Mouse (Mus musculus) MEL (cell line): ENCODE measurements around the gene Nudt8. TPM values are rescaled to one million over a fixed set of nuclear protein-coding genes. Genes with fewer than 3 reads are reported as not detected.

Experiments
- BHLHE40 ChIP-seq: IDR thresholded peaks from 2 replicates; pipeline ENCODE4 v1.6.1; 2012; ENCODE audit warnings: low read depth, mild to moderate bottlenecking, inconsistent platforms, low read length, improper control_type of control experiment, borderline replicate concordance
- ELF1 ChIP-seq: IDR thresholded peaks from 2 replicates; pipeline ENCODE4 v1.6.1; 2014; ENCODE audit warnings: low read depth, mild to moderate bottlenecking, inconsistent platforms, low read length, improper control_type of control experiment, moderate library complexity
- EP300 ChIP-seq, 2 experiments: IDR thresholded peaks; 2 replicates each; pipeline ENCODE4 v1.6.1; 2011; ENCODE audit warnings: improper control_type of control experiment in 2 of 2, low read length in 2 of 2, low read depth in 1 of 2, mild to moderate bottlenecking in 1 of 2
- ETS1 ChIP-seq: IDR thresholded peaks from 2 replicates; pipeline ENCODE4 v1.6.1; 2012; ENCODE audit warnings: low read depth, mild to moderate bottlenecking, inconsistent platforms, low read length, improper control_type of control experiment, moderate library complexity
- GABPA ChIP-seq: IDR thresholded peaks from 2 replicates; pipeline ENCODE4 v1.6.1; 2012; ENCODE audit warnings: low read depth, mild to moderate bottlenecking, inconsistent platforms, low read length, improper control_type of control experiment, moderate library complexity
- MAFK ChIP-seq: IDR thresholded peaks from 2 replicates; pipeline ENCODE4 v1.6.1; 2011; ENCODE audit warnings: low read depth, mild to moderate bottlenecking, low read length, improper control_type of control experiment, borderline replicate concordance
- MAZ ChIP-seq: IDR thresholded peaks from 2 replicates; pipeline ENCODE4 v1.6.1; 2012; ENCODE audit warnings: low read depth, mild to moderate bottlenecking, inconsistent platforms, low read length, improper control_type of control experiment
- MEF2A ChIP-seq: IDR thresholded peaks from 2 replicates; pipeline ENCODE4 v1.6.1; 2014; ENCODE audit warnings: low read depth, mild to moderate bottlenecking, inconsistent platforms, low read length, improper control_type of control experiment; ENCODE audit not compliant: poor library complexity, insufficient replicate concordance, severe bottlenecking; ENCODE audit errors: extremely low read depth
- MXI1 ChIP-seq: IDR thresholded peaks from 2 replicates; pipeline ENCODE4 v1.6.1; 2011; ENCODE audit warnings: mild to moderate bottlenecking, low read depth, low read length, improper control_type of control experiment
- MYC ChIP-seq: IDR thresholded peaks from 2 replicates; pipeline ENCODE4 v1.6.1; 2011; ENCODE audit warnings: low read depth, mild to moderate bottlenecking, low read length, improper control_type of control experiment, moderate library complexity
- NELFE ChIP-seq: IDR thresholded peaks from 2 replicates; pipeline ENCODE4 v1.6.1; 2011; ENCODE audit warnings: low read depth, low read length, improper control_type of control experiment
- NRF1 ChIP-seq: IDR thresholded peaks from 2 replicates; pipeline ENCODE4 v1.6.1; 2014; ENCODE audit warnings: low read depth, mild to moderate bottlenecking, inconsistent platforms, low read length, improper control_type of control experiment, moderate library complexity; ENCODE audit not compliant: poor library complexity, insufficient read depth, severe bottlenecking
- POLR2AphosphoS2 ChIP-seq: IDR thresholded peaks from 2 replicates; pipeline ENCODE4 v1.6.1; 2011; ENCODE audit warnings: low read length, improper control_type of control experiment
- POLR2AphosphoS5 ChIP-seq: IDR thresholded peaks from 2 replicates; pipeline ENCODE4 v1.6.1; 2012; ENCODE audit warnings: low read depth, borderline replicate concordance, mild to moderate bottlenecking, inconsistent platforms, low read length, moderate library complexity, mixed read lengths
- RCOR1 ChIP-seq: IDR thresholded peaks from 2 replicates; pipeline ENCODE4 v1.6.1; 2012; ENCODE audit warnings: low read depth, mild to moderate bottlenecking, inconsistent platforms, low read length, improper control_type of control experiment
- SIN3A ChIP-seq: IDR thresholded peaks from 2 replicates; pipeline ENCODE4 v1.6.1; 2012; ENCODE audit warnings: low read length, improper control_type of control experiment, inconsistent platforms
- SMC3 ChIP-seq: IDR thresholded peaks from 2 replicates; pipeline ENCODE4 v1.6.1; 2011; ENCODE audit warnings: low read depth, low read length, improper control_type of control experiment
- TBP ChIP-seq: IDR thresholded peaks from 2 replicates; pipeline ENCODE4 v1.8.0; 2011; ENCODE audit warnings: low read depth, low read length, improper control_type of control experiment
- TCF12 ChIP-seq: IDR thresholded peaks from 2 replicates; pipeline ENCODE4 v1.6.1; 2014; ENCODE audit warnings: low read depth, mild to moderate bottlenecking, inconsistent platforms, low read length, improper control_type of control experiment, moderate library complexity
- USF1 ChIP-seq: IDR thresholded peaks from 2 replicates; pipeline ENCODE4 v1.6.1; 2014; ENCODE audit warnings: low read depth, mild to moderate bottlenecking, inconsistent platforms, low read length, improper control_type of control experiment, moderate library complexity
- USF2 ChIP-seq, 2 experiments: IDR thresholded peaks; 2 replicates each; pipeline ENCODE4 v1.6.1; 2011 to 2012; ENCODE audit warnings: improper control_type of control experiment in 2 of 2, low read length in 2 of 2, borderline replicate concordance in 1 of 2, inconsistent platforms in 1 of 2, low read depth in 1 of 2, mild to moderate bottlenecking in 1 of 2; ENCODE audit not compliant: insufficient read depth in 1 of 2
- ZC3H11A ChIP-seq: IDR thresholded peaks from 2 replicates; pipeline ENCODE4 v1.6.1; 2012; ENCODE audit warnings: low read depth, mild to moderate bottlenecking, inconsistent platforms, low read length, improper control_type of control experiment
- ZNF384 ChIP-seq: IDR thresholded peaks from 2 replicates; pipeline ENCODE4 v1.6.1; 2012; ENCODE audit warnings: low read depth, mild to moderate bottlenecking, inconsistent platforms, low read length, improper control_type of control experiment
- polyA plus RNA-seq, 2 experiments: library from polyadenylated mRNA; stranded (reverse) in 1 of 2; unstranded in 1 of 2; fragments of >175 nt in 1 of 2; fragments of >200 nt in 1 of 2; gene quantifications; 2 replicates each; pipeline versions ENCODE4 v1.2.1 to v1.2.4; 2012; ENCODE audit warnings: low replicate concordance in 2 of 2, low read depth in 1 of 2; ENCODE audit not compliant: insufficient read length in 2 of 2, insufficient read depth in 1 of 2, missing spikeins in 1 of 2
- total RNA-seq: library from RNA; depleted of rRNA; stranded (reverse); fragments of 300-350 nt; gene quantifications from 2 replicates; pipeline ENCODE4 v1.2.3, GENCODE M21; 2012

Nudt8 gene
- total and polyA plus RNA-seq, 3 experiments = 58.1 to 71.5 TPM; not detected in 1

GRCm38 (mm10) chr19:4018743-4019583 is 18.6 kb downstream of the Nudt8 start (continued):
- TF ChIP-seq USF2 (IDR thresholded peaks at IDR 0.05; ENCODE audit: borderline replicate concordance in 1 of 2, insufficient read depth in 1 of 2, low read depth in 1 of 2, low read length in 2 of 2) (no peak), GABPA (no peak), BHLHE40 (0 out of 2 replicates have a peak, but pooled peaks have one; percentile 15), SIN3A (peak; percentile 75), ELF1 (no peak), TCF12 (no peak), POLR2AphosphoS2 (no peak), SMC3 (peak; percentile 96), ETS1 (no peak), ZC3H11A (peak; percentile 93), EP300 (IDR thresholded peaks at IDR 0.05; ENCODE audit: low read depth in 1 of 2, low read length in 2 of 2) (no peak), NRF1 (no peak), MEF2A (no peak), USF1 (0 out of 2 replicates have a peak, but pooled peaks have one; percentile 35), ZNF384 (0 out of 2 replicates have a peak, but pooled peaks have one; percentile 19), NELFE (no peak), MXI1 (peak; percentile 60), RCOR1 (no peak), MAFK (0 out of 2 replicates have a peak, but pooled peaks have one; percentile 9), MYC (peak; percentile 44; the same call in 1 of the 2 replicates), POLR2AphosphoS5 (no peak), TBP (0 out of 2 replicates have a peak, but pooled peaks have one; percentile 29), MAZ (no peak)
